Mouse (Mus musculus) midbrain, embryonic 14.5 days (tissue): ENCODE measurements around the gene Arhgap20. TPM values are rescaled to one million over a fixed set of nuclear protein-coding genes. Genes with fewer than 3 reads are reported as not detected.
A peak's percentile ranks its signal among the peaks of the same experiment; 100 is the strongest.

Experiments
- ATAC-seq: fragments of 200-750 bp; cut with Nextera tagmentation; 2 replicates; pipeline ENCODE4 v1.8.0; 2017; ENCODE audit warnings: moderate number of reproducible peaks, moderate library complexity; ENCODE audit not compliant: low FRiP score, low TSS enrichment
- DNase-seq: peaks from one replicate; pipeline ENCODE4 v3.0.0-alpha.2; 2015
- H3K27ac ChIP-seq: fragments of 300-500 bp; sonication (generic); replicated peaks from 2 replicates; pipeline ENCODE4 v1.5.1; 2014; ENCODE audit warnings: mild to moderate bottlenecking, low read depth, low read length, moderate library complexity
- H3K27me3 ChIP-seq: fragments of 300-500 bp; sonication (generic); 2 replicates; pipeline ENCODE4 v1.6.1; 2014; ENCODE audit warnings: low read length, control low read depth, mixed read lengths; ENCODE audit not compliant: control insufficient read depth, insufficient read depth
- H3K36me3 ChIP-seq: fragments of 300-500 bp; sonication (generic); 2 replicates; pipeline ENCODE4 v1.6.1; 2014; ENCODE audit warnings: low read length, control low read depth; ENCODE audit not compliant: control insufficient read depth, insufficient read depth
- H3K4me1 ChIP-seq: fragments of 300-500 bp; sonication (generic); 2 replicates; pipeline ENCODE4 v1.6.1; 2014; ENCODE audit warnings: mild to moderate bottlenecking, antibody characterized with exemption, low read length, control low read depth; ENCODE audit not compliant: control insufficient read depth, insufficient read depth
- H3K4me2 ChIP-seq: fragments of 300-500 bp; sonication (generic); 2 replicates; pipeline ENCODE4 v1.6.1; 2014; ENCODE audit warnings: mild to moderate bottlenecking, low read length, moderate library complexity
- H3K4me3 ChIP-seq: fragments of 300-500 bp; sonication (generic); replicated peaks from 2 replicates; pipeline ENCODE4 v1.5.1; 2014; ENCODE audit warnings: low read depth, low read length
- H3K9ac ChIP-seq: fragments of 300-500 bp; sonication (generic); replicated peaks from 2 replicates; pipeline ENCODE4 v1.6.1; 2014; ENCODE audit warnings: mild to moderate bottlenecking, low read length, moderate library complexity
- H3K9me3 ChIP-seq: fragments of 300-500 bp; sonication (generic); 2 replicates; pipeline ENCODE4 v1.6.1; 2016; ENCODE audit warnings: low read length, control low read depth, mixed read lengths; ENCODE audit not compliant: control insufficient read depth
- WGBS: fragments of 180-500 bp; shearing (Covaris S2); extraction: QIAGEN DNeasy Blood & Tissue Kit; methylation state at CpG from one replicate; pipeline ENCODE4 v1.1.7; 2014; 5-methylcytosine and 5-hydroxymethylcytosine counted together
- polyA plus RNA-seq: library from polyadenylated mRNA; unstranded; fragments of >200 nt; fragmentation: Nextera tagmentation; extraction: Ambion mirVana; gene quantifications from 2 replicates; pipeline ENCODE4 v1.2.1, GENCODE M21; 2014

Arhgap20 gene
- polyA plus RNA-seq, 1 experiment from 2014 or later = 16.2 TPM

- H3K27me3 ChIP-seq = no peaks in the 10 kb centered on the region
- no peak for DNase-seq
- H3K9me3 ChIP-seq = no peaks in the 10 kb centered on the region
- H3K9ac ChIP-seq = no peak overlapping the region
- ATAC-seq = no peak
- WGBS = 65% methylated on average over 4 of the region's 4 CpGs
- H3K4me1 ChIP-seq = no peaks in the 10 kb centered on the region
- no peak overlapping the region for H3K4me2 ChIP-seq
- H3K27ac ChIP-seq = no peak overlapping the region
- no peak overlapping the region for H3K4me3 ChIP-seq
- H3K36me3 ChIP-seq = no peaks in the 10 kb centered on the region
Measured at GRCm38 (mm10) chr9:51874348-51874747, 109.2 kb downstream of the Arhgap20 start.

- Histone ChIP-seq H3K4me1 (no peaks in the 10 kb centered on the region), H3K27ac (no peak overlapping the region), H3K9me3 (no peaks in the 10 kb centered on the region), H3K27me3 (no peaks in the 10 kb centered on the region), H3K36me3 (no peaks in the 10 kb centered on the region), H3K4me3 (no peak overlapping the region), H3K9ac (no peak overlapping the region), H3K4me2 (no peak overlapping the region)
- DNase-seq = no peak
- ATAC-seq = no peak
- 93% methylated on average over 20 of the region's 20 CpGs for WGBS
Measured at GRCm38 (mm10) chr9:51875531-51875930, 110.4 kb downstream of the Arhgap20 start.

GRCm38 (mm10) chr9:51881386-51881785, 116.2 kb downstream of the Arhgap20 start:
- peak; percentile 3 for DNase-seq
- no peak overlapping the region for H3K4me2 ChIP-seq
- no peaks in the 10 kb centered on the region for H3K36me3 ChIP-seq
- 55% methylated on average over 4 of the region's 4 CpGs for WGBS
- no peaks in the 10 kb centered on the region for H3K9me3 ChIP-seq
- no peak overlapping the region for H3K27ac ChIP-seq
- no peaks in the 10 kb centered on the region for H3K4me1 ChIP-seq
- no peaks in the 10 kb centered on the region for H3K27me3 ChIP-seq
- H3K4me3 ChIP-seq = no peak overlapping the region
- H3K9ac ChIP-seq = no peak overlapping the region
- ATAC-seq = no peak

- DNase-seq (no peak), ATAC-seq (no peak)
- H3K9ac ChIP-seq = no peak overlapping the region
- H3K9me3 ChIP-seq = no peaks in the 10 kb centered on the region
- H3K4me1 ChIP-seq = no peaks in the 10 kb centered on the region
- no peaks in the 10 kb centered on the region for H3K27me3 ChIP-seq
- H3K36me3 ChIP-seq = no peaks in the 10 kb centered on the region
- H3K4me3 ChIP-seq = no peak overlapping the region
- H3K4me2 ChIP-seq = no peak overlapping the region
- no peak overlapping the region for H3K27ac ChIP-seq
- WGBS = 91% methylated on average over 4 of the region's 4 CpGs
Measured at GRCm38 (mm10) chr9:51881881-51882280, 116.7 kb downstream of the Arhgap20 start.

GRCm38 (mm10) chr9:51883319-51883718, 118.2 kb downstream of the Arhgap20 start:
- DNase-seq = no peak
- 86% methylated on average over 4 of the region's 4 CpGs for WGBS

GRCm38 (mm10) chr9:51892921-51893320, 127.8 kb downstream of the Arhgap20 start:
- no peak for ATAC-seq
- Histone ChIP-seq H3K4me1 (no peaks in the 10 kb centered on the region), H3K27me3 (no peaks in the 10 kb centered on the region), H3K27ac (no peak overlapping the region), H3K36me3 (no peaks in the 10 kb centered on the region), H3K9me3 (no peaks in the 10 kb centered on the region), H3K4me2 (no peak overlapping the region), H3K4me3 (no peak overlapping the region), H3K9ac (no peak overlapping the region)
- WGBS = 94% methylated on average over 1 of the region's 1 CpGs
- no peak for DNase-seq

More at GRCm38 (mm10) chr9:51883319-51883718, 118.2 kb downstream of the Arhgap20 start:
- H3K27ac ChIP-seq = no peak overlapping the region
- no peaks in the 10 kb centered on the region for H3K36me3 ChIP-seq
- no peak for ATAC-seq
- no peaks in the 10 kb centered on the region for H3K4me1 ChIP-seq
- H3K9me3 ChIP-seq = no peaks in the 10 kb centered on the region
- no peak overlapping the region for H3K9ac ChIP-seq
- H3K27me3 ChIP-seq = no peaks in the 10 kb centered on the region
- H3K4me2 ChIP-seq = no peak overlapping the region
- H3K4me3 ChIP-seq = no peak overlapping the region

Other genes with a start within 250 kb of the Arhgap20 start
- gene Fdx1, start 198.2 kb downstream of the Arhgap20 start, polyA plus RNA-seq = 43.0 and 48.9 TPM in 2 replicates